Mouse (Mus musculus) left cerebral cortex, adult 9 months (tissue): ENCODE measurements around the gene Srgn.
A peak's percentile ranks its signal among the peaks of the same experiment; 100 is the strongest.
"Not testable (repeated sequence)": the region's sequence is repeated elsewhere in the genome, so short reads cannot be mapped to it uniquely, and the experiment has no call there.

Source experiments
- DNase-seq, 2 experiments: peaks; one replicate each; pipeline ENCODE4 v3.0.0; 2022; ENCODE audit warnings: low spot score in 2 of 2

Gene Srgn

DNA sequence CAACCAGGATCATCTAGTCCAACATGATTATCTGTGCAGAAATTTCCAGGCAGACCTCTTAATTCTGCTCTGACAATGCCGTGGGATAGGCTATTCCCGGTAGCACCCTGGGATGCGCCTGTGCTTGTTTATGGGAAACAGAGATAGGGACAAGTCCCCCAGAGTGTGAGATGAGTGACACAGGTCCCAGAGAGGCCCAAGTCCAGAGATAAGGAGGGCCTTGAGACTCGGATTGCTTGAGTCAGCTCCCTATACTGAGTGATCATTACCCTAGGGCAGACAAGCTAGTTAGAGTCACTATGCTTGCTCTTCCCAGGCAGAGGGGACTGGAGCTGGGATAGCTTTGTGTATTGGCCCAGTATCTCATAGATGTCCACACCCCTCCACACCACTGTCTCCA lies 5.5 kb downstream of the Srgn start:
- DNase-seq, result no peak

GRCm38 (mm10) chr10:62520911-62521310 lies 6.3 kb downstream of the Srgn start:
- no peak for DNase-seq

- no peak for DNase-seq
These were observed 9.7 kb downstream of the Srgn start for GRCm38 (mm10) chr10:62517511-62517910.

GRCm38 (mm10) chr10:62512855-62513254 lies 14.4 kb downstream of the Srgn start:
- DNase-seq, result no peak

- no peak for DNase-seq
These were observed 15.7 kb downstream of the Srgn start for GRCm38 (mm10) chr10:62511528-62511927.

DNA sequence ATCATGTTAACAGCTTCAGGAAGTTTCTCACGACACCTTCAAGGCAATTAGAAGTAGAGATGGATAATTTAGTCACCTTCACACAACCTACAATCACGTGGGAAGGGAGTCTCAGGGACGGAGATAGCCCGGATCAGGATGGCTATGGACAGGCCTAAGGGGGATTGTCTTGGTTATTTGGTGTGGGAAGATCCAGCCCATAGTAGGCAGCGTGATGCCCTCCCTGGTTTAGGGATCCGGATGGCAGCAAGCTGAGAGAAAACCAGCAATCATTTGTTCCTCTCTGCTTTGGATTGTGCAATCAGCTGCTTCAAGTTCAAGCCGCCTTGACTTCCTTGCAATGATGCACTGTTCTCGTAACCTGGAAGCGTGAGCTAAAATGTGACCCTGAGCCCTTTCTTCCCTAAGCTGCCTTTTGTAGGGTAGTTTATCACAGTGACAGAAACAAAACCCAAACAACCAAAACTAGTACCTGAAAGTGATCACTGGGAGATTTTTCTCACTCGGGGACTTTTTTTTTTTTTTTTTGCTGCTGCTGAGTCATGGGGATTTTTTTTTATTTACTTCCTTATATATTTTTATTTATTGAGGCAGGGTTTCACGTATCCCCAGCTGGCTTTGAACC lies 18.1 kb downstream of the Srgn start:
- no peak for DNase-seq

DNA sequence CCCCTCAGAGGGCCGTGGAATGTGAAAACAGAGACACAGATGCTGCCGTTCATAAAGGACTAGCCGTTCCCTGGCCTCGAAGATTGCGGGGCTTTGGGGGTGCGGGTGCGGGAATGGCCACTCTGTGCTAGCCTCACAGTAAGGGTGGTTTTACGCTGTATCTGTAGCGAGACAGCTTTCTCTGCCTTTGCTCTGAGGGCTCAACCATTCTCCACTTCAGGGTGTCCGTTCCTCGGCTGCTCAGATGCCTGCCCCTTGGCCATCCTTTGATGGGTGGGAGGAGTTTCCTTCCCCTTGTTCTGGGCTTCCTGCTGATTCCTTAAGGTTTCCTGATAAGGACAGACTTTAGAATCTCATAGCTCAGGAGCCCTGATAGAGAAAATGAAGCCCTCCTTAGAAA lies 18.8 kb downstream of the Srgn start:
- DNase-seq, result no peak

DNA sequence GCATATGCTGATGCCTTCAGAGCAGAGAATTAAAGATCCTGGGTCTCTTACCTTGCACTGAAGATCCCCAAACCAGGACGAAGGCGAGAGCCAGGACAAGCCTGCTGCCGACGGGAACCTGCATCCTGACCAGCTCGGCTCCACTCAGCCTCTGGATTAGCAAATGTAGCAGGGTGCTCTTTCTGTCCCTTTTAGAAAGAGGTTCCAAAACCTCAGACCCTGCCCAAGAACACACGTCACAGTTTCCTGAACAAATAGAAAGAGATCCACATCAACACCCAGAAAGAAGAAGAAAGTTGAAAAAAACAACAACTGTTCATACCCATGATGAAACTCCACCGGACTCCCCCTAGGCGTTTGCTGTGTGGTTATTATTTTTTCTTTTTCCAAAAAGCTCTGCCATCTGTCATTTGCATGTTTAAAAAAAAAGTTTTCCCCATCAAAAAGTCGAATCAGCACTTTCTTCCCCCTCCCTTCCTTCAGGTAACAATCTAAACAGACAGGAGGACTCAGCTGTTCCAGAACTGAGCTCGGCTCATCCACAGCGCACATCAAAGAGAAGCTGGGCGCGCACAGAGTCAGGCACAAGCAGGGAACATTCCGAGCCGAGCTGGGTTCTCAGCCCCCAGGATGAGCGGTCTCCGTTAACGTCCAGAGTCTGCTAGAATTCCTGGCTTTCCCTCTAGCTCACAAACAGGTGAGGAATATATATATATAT lies 19.5 kb downstream of the Srgn start:
- DNase-seq, result no peak

- no peak for DNase-seq
These were observed 20.2 kb downstream of the Srgn start for GRCm38 (mm10) chr10:62507071-62507470.

DNA sequence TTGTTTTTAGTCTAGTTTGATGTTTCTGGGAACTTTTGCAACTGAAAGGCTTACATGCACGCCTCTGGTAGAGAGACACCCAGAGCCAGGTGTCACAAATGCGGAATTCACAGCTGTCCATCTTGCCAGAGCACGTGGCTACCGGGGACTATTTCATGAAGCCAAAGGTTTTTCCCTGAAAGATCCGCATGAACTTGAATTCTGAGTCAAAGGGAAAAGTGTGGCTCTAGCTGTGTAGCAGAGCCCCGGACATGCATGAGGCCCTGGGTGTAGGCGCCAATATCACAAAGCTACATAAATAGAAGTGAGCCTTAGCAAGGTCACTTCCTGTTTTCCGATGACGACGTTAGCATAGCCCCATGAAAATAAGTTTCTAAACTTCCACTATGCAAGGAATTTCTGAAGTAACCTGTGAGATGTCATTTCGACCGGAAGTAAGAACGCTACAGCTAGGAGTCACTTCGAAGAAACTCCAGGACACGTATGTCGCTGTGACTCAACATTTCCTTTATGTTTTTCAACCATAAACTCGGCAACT lies 21.2 kb downstream of the Srgn start:
- DNase-seq, result no peak

- DNase-seq, result no peak
These were observed 21.8 kb downstream of the Srgn start for GRCm38 (mm10) chr10:62505224-62505983.

DNA sequence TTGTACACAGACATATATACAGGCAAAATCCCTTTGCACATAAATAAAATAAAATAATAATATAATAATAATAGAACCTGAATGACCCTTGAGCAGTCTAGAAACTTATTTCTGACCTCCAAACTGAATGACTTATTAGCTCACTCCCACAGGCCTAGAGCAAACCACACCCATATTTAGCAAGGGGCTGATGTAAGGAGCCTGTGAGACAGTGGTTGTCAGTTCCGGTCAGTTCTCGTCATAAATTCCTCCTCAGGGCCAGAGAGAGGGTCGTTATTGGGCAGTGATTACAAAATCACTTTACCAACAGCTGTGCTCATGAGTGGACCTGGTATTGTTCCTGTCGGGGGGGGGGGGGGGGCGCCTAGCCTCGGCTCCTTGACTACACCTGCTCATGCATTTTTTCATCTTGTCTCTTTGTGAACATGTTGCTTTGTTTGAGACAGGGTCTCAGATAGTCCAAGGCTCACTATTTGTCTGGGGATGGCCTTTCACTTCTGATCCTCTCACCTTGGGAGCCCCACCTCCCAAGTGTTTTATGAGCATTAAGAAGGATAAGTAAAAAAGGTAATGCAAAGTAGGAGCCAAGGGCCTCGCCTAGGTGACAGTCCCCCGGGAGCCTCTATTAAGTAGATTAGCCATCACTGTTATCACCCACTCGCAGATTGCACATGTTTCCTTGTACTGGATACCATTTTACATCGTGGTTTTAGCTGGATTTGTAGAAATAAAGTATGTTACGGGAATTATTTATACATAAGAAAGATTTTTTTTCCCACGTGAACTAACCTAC lies 23.2 kb downstream of the Srgn start:
- DNase-seq, result no peak

DNA sequence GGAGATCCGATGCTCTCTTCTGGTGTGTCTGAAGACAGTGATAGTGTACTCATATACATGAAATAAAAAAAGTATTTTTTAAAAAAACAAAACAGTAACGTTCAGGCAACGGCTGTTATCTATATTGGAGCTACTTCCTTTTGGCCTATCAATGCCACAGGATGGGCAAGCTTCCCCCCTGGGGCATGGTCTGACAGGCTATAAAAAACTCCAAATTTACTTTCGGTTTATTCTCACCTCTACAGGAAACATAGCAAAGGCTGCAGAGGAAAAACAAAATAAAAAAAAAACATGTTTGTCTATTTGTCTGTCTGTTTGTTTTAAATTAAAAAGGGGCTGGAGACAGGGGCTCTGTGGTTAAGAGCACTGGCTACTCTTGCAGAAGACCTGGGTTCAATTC lies 23.9 kb downstream of the Srgn start:
- no peak for DNase-seq

DNA sequence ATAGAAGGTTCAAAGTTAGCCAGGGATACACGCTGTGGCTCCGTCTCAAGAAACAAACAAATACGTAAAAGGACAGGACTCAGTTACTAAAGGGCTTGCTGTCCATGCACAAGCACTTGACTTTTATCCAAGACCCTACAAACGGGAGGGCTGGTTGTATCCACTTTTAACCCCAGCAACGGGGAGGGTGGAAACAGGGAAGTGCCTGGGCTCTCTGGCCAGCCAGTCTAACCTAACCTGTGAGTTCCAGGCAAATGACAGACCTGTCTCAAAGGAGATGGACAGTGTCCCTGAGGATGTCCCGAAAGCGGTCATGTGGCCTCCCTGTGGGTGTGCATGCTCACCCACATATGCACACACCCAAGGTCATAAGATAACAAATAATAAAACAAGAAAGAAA lies 25.3 kb downstream of the Srgn start:
- no peak for DNase-seq

- DNase-seq, result no peak
These were observed 26.2 kb downstream of the Srgn start for GRCm38 (mm10) chr10:62500916-62501615.

- peak in 1 of 2 experiments; percentile 57 for DNase-seq
These were observed 26.9 kb downstream of the Srgn start for GRCm38 (mm10) chr10:62500088-62500915.

DNA sequence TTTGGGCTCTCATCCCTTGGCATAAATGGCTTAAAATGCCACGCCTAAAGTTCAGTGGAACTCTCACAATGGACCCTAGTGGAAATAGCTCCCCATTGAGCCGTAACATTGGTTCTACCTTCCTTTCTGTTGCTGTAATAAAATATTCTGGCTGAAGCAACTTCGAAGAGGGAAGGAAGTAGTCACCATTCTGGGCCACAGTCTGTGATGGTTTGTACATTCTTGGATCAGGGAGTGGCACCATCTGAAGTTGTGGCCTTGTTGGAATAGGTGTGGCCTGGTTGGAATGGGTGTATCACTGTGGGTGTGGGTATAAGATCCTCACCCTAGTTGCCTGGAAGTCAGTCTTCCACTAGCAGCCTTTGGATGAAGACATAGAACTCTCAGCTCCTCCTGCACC lies 35.6 kb downstream of the Srgn start:
- not testable (repeated sequence) for DNase-seq

DNA sequence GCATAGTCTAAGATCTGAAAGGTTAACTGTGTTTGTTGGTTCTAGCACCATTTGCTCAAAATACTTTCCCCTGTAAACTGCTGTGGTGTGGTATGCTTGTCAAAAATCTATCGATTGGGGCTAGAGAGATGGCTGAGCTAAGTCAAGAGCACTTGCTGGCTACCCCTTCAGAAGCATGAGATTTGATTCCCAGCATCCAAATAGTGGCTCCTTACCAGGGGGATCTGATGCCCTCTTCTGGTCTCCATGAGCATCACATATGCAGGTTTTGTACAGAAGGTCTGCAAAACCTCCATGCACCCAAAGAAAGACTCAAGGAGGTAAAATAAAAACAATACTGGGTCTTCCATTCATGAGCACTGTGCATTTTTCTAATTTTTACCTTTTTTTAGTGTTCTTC lies 39.0 kb downstream of the Srgn start:
- peak in 1 of 2 experiments; percentile 30 for DNase-seq

DNA sequence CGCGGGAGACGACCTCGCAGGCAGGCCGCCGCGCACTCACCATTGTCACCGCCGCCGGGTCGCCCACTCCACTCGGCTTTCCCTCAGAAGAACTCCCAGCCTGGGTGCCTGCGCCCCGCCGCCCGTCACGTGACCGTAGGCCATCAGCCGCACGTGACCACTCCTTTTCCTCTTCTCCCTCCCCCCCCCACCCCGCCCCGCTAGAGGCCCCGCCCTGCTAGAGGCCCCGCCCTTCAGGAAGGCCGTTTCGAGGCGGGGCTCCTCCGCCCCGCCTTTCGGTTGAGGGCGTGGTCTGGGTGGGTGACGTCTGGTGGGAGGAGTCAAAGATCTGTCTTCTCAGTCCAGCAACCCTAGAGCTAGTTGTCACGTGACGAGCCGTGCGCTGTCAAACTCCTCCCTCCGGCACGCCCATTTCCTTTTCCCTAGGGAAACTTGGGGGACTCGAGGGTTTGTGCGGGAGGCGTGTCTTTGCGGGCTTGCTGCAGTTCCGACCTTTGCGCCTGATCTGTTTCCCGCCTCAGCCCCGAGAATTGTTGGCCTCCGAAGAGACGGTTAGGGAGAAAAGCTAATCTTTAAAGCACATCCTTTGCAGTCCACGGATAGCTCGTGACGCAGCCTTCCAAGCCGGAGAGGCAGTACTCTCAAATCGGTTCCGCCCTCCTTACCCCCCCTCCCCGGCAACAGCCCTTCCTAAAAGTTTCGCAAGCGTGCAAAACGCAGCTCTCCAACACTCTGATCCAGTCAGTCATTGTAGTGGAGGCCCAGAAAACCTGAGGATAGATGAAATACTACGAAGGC lies 40.4 kb downstream of the Srgn start, which contains the start of gene Vps26a:
TSS of gene Vps26a (minus strand) at position 188 of the 798 bp plus-strand sequence.
- DNase-seq, result peak; percentile 98 to 99
